Mouse (Mus musculus) limb, embryonic 12.5 days (tissue): ENCODE data around the gene Olfr689. TPM values are rescaled to one million over a fixed set of nuclear protein-coding genes. Genes with fewer than 3 reads are reported as not detected.
"Not testable (repeated sequence)": the region's sequence is repeated elsewhere in the genome, so short reads cannot be mapped to it uniquely, and the experiment has no call there.

ENCODE experiments used
- ATAC-seq: fragments of 200-750 bp; cut with Nextera tagmentation; 2 replicates; pipeline ENCODE4 v1.8.0; 2017; ENCODE audit warnings: low read depth, moderate TSS enrichment; ENCODE audit not compliant: insufficient number of reproducible peaks, insufficient read depth, low FRiP score, low TSS enrichment
- H3K27ac ChIP-seq: fragments of 300-500 bp; sonication (generic); 2 replicates; pipeline ENCODE4 v1.5.1; 2016; ENCODE audit warnings: mild to moderate bottlenecking, moderate library complexity
- H3K27me3 ChIP-seq: fragments of 300-500 bp; sonication (generic); 2 replicates; pipeline ENCODE4 v1.6.1; 2016; ENCODE audit warnings: mild to moderate bottlenecking, moderate library complexity
- H3K36me3 ChIP-seq: fragments of 300-500 bp; sonication (generic); 2 replicates; pipeline ENCODE4 v1.6.1; 2016; ENCODE audit warnings: mild to moderate bottlenecking, moderate library complexity
- H3K4me1 ChIP-seq: fragments of 300-500 bp; sonication (generic); replicated peaks from 2 replicates; pipeline ENCODE4 v1.6.1; 2016
- H3K4me2 ChIP-seq: fragments of 300-500 bp; sonication (generic); 2 replicates; pipeline ENCODE4 v1.6.1; 2016; ENCODE audit warnings: mild to moderate bottlenecking, moderate library complexity
- H3K4me3 ChIP-seq: fragments of 300-500 bp; sonication (generic); replicated peaks from 2 replicates; pipeline ENCODE4 v1.5.1; 2016; ENCODE audit warnings: mild to moderate bottlenecking
- H3K9ac ChIP-seq: fragments of 300-500 bp; sonication (generic); replicated peaks from 2 replicates; pipeline ENCODE4 v1.6.1; 2016; ENCODE audit warnings: mild to moderate bottlenecking, moderate library complexity
- H3K9me3 ChIP-seq: fragments of 300-500 bp; sonication (generic); 2 replicates; pipeline ENCODE4 v1.6.1; 2016; ENCODE audit warnings: mild to moderate bottlenecking, moderate library complexity
- WGBS: fragments of 180-500 bp; shearing (Covaris S2); methylation state at CpG from one replicate; pipeline ENCODE4 v1.1.7; 2016; 5-methylcytosine and 5-hydroxymethylcytosine counted together
- polyA plus RNA-seq: library from polyadenylated mRNA; unstranded; fragments of >200 nt; fragmentation: Nextera tagmentation; extraction: Ambion mirVana; gene quantifications from 2 replicates; pipeline ENCODE4 v1.2.1, GENCODE M21; 2016

The Olfr689 gene
- polyA plus RNA-seq = not detected in 2 replicates

DNA sequence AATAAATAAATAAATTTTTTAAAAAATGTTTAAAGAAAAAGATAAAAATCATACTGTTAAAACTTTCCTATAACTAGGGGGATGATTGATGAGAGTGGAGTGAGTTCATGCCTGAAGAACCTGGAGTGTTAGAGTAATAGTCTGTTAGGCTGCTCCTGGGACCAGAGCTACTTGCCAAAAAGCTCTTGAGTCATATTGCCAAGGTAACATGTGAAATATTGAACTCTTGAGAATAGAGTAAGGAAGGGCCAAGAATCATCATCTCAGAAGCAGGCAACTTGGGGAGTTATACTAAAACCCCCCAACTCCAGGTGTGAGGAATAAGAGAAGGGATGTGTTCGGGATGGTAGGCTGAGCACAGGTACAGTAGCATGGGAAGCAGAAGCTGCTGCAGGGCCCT is at the start of gene Olfr689:
Gene Olfr689, plus strand, starts transcription at position 301 of the 400 bp plus-strand sequence.
- Histone ChIP-seq H3K4me1 (no peaks in the 10 kb centered on the region), H3K9ac (no peak within 1 kb of the TSS), H3K9me3 (no peaks in the 10 kb centered on the region), H3K27ac (no peak within 1 kb of the TSS), H3K4me3 (no peak within 1 kb of the TSS), H3K4me2 (no peak within 1 kb of the TSS), H3K27me3 (no peaks in the 10 kb centered on the region), H3K36me3 (no peaks in the 10 kb centered on the region)
- WGBS = 88% methylated on average over 1 of the region's 1 CpGs
- ATAC-seq = no peak

DNA sequence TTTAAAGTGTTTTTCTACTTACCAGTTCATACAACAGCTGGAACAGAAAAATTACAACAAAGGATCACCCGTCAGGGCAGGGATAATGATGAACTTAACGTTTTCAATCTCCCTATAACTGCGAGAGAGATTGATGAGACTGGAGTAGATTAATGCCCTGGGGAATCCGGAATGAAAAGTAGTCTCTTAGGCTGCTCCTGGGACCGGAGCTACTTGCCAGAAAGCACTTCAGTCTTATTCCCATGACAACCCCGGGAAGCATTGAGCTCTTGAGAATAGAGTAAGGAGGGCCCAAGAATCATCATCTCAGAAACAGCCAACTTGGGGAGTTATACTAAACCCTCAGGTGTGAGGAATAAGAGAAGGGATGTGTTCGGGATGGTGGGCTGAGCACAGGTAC is 38.5 kb upstream of the Olfr689 start:
- 73% methylated on average over 7 of the region's 7 CpGs for WGBS
- no peak overlapping the region for H3K4me2 ChIP-seq
- H3K27me3 ChIP-seq = no peaks in the 10 kb centered on the region
- H3K4me1 ChIP-seq = no peaks in the 10 kb centered on the region
- no peak for ATAC-seq
- H3K27ac ChIP-seq = no peak overlapping the region
- H3K9ac ChIP-seq = no peak overlapping the region
- no peaks in the 10 kb centered on the region for H3K9me3 ChIP-seq
- no peak overlapping the region for H3K4me3 ChIP-seq
- H3K36me3 ChIP-seq = no peaks in the 10 kb centered on the region

DNA sequence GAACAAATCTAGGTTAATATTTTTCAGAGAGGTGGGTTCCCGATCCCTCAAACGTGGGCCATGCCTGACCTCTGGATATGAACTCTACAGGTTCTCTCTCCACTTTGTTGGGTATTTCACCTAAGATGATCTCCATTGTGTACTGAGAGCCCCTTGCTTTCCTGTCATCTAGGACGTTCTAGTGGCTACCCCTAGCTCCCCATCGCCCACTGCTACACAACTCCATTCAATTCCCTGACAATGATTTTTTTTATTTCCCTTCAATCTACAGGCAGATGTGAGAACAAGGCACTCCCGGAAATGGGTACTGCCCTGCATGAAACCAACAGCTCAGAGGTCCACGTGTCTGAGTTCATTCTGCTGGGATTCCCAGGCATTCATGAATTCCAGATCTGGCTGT is 23.2 kb upstream of the Olfr689 start, which contains the start of gene Olfr688:
Gene Olfr688, plus strand, starts transcription at position 301 of the 400 bp plus-strand sequence.
- Histone ChIP-seq H3K4me2 (no peak within 1 kb of the TSS), H3K36me3 (no peaks in the 10 kb centered on the region), H3K27me3 (no peaks in the 10 kb centered on the region), H3K27ac (no peak within 1 kb of the TSS), H3K4me3 (no peak within 1 kb of the TSS), H3K4me1 (no peaks in the 10 kb centered on the region), H3K9me3 (no peaks in the 10 kb centered on the region), H3K9ac (no peak within 1 kb of the TSS)
- 81% methylated on average over 6 of the region's 6 CpGs for WGBS
- no peak for ATAC-seq

DNA sequence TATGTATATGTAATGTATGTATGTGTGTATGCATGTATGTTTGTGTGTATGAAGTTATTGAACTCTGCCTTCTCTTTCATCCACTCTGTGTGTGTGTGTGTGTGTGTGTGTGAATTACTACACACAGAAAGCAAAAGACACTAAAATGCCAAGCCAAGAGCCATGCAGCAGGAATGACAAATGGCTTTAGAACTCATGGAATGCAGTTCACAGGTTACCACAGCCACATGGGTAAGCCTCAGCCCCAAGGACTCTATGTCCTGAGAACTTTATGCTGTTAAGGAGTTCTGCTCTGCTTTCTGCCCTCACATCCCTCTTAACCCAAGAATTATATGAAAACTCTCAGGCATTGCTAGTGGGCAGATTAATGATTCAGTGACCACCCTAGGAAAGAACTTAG is 20.9 kb upstream of the Olfr689 start:
- H3K4me2 ChIP-seq = no peak overlapping the region
- no peak overlapping the region for H3K27ac ChIP-seq
- no peak for ATAC-seq
- no peak overlapping the region for H3K4me3 ChIP-seq
- H3K27me3 ChIP-seq = no peaks in the 10 kb centered on the region
- H3K4me1 ChIP-seq = no peaks in the 10 kb centered on the region
- H3K9me3 ChIP-seq = no peaks in the 10 kb centered on the region
- H3K36me3 ChIP-seq = no peaks in the 10 kb centered on the region
- no peak overlapping the region for H3K9ac ChIP-seq

DNA sequence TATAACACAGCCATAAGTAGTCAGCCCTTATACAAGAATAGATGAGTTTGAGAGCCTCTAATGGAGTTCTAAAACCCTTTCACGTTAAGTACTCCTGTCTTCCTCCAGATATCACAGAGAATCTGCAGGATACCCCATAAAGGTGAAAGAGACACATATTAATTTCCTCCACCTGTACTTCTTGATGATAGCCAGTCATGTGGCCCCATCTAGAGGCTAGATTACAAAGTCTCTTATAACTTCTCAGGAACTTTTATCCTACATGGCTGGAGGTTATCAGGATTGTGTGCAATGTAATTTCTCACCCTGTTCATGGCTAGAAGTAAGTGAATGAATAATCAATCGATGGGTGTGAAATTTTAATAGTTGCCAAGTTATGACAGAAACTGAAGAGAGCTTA is 14.3 kb downstream of the Olfr689 start:
- Histone ChIP-seq H3K27me3 (no peaks in the 10 kb centered on the region), H3K4me2 (no peak overlapping the region), H3K9me3 (no peaks in the 10 kb centered on the region), H3K36me3 (no peaks in the 10 kb centered on the region), H3K4me3 (no peak overlapping the region), H3K27ac (no peak overlapping the region), H3K4me1 (no peaks in the 10 kb centered on the region), H3K9ac (no peak overlapping the region)
- 74% methylated on average over 2 of the region's 2 CpGs for WGBS
- no peak for ATAC-seq

DNA sequence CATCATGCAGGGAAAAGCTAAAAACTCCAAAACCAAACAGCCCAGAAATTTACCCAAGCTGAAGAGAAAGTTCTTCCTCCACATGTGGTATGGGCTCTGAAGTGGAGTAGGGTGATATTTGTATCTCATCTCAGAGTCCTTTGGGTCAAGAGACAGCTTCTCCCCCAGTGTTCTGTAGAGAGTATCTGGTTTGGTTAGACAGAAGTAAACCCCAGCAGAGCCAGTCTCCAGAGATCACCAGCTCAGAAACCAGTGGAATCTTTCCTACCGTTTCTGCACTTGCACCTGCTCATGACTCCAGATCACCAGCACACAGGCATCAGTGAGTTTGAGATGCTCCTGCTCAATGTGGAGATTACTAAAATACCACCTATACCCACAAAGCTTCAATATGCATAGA is 23.0 kb downstream of the Olfr689 start, which contains the start of gene Olfr690:
Gene Olfr690, minus strand, starts transcription at position 101 of the 400 bp plus-strand sequence.
- Histone ChIP-seq H3K9ac (no peak within 1 kb of the TSS), H3K27ac (no peak within 1 kb of the TSS), H3K36me3 (no peaks in the 10 kb centered on the region), H3K27me3 (no peaks in the 10 kb centered on the region), H3K4me3 (no peak within 1 kb of the TSS), H3K4me1 (no peaks in the 10 kb centered on the region), H3K9me3 (no peaks in the 10 kb centered on the region), H3K4me2 (no peak within 1 kb of the TSS)
- ATAC-seq = no peak
- 78% methylated on average over 1 of the region's 1 CpGs for WGBS

DNA sequence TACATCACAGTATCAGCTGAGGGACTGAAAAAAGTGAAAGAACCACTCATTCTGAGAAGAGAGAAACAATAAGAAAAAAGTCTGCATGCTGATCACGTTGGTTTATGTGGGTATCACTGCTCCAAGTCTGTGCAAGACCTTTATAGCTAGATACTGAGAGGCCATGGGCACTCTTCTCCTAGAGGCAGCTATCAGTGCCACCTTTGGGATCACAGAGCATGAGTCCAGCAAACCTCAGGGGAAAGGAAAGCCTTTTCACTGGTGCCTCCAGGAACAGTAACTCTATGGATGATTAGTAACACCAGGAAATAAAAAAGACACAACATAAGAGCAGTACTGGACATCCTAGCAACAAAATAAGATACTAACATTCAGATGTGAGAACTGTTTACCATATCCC is 31.2 kb downstream of the Olfr689 start, which contains the start of gene Olfr691:
Gene Olfr691, minus strand, starts transcription at position 101 of the 400 bp plus-strand sequence.
- Histone ChIP-seq H3K27ac (no peak within 1 kb of the TSS), H3K9me3 (no peaks in the 10 kb centered on the region), H3K36me3 (no peaks in the 10 kb centered on the region), H3K4me2 (no peak within 1 kb of the TSS), H3K9ac (no peak within 1 kb of the TSS), H3K27me3 (no peaks in the 10 kb centered on the region), H3K4me3 (no peak within 1 kb of the TSS), H3K4me1 (no peaks in the 10 kb centered on the region)
- WGBS = 44% methylated on average over 1 of the region's 1 CpGs
- ATAC-seq = no peak

DNA sequence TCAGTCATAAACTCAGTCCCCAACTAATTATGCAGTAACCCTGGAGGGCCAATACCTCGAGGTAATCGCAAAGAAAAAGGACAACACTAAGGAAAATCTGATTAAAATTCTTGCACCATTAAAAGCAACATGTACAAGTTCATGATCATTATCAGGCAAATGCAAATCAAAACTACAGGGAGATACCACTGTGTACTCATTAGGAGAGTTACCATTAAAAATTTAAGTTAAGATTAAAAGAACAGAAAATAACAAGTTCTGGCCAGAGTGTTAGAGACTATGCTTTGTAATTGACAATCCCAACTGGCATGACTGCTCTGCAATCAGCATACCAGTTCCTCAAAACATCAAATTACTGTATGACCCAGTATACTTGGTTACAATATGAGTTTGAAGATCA is 31.8 kb downstream of the Olfr689 start:
- 70% methylated on average over 2 of the region's 2 CpGs for WGBS
- Histone ChIP-seq H3K27me3 (no peaks in the 10 kb centered on the region), H3K9ac (no peak overlapping the region), H3K36me3 (no peaks in the 10 kb centered on the region), H3K4me1 (no peaks in the 10 kb centered on the region), H3K27ac (no peak overlapping the region), H3K4me3 (no peak overlapping the region), H3K4me2 (no peak overlapping the region), H3K9me3 (no peaks in the 10 kb centered on the region)
- ATAC-seq = no peak

DNA sequence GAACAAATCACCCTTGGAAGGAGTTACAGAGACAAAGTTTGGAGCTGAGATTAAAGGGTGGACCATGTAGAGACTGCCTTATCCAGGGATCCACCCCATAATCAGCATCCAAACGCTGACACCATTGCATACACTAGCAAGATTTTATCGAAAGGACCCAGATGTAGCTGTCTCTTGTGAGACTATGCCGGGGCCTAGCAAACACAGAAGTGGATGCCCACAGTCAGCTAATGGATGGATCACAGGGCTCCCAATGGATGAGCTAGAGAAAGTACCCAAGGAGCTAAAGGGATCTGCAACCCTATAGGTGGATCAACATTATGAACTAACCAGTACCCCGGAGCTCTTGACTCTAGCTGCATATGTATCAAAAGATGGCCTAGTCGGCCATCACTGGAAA is 45.1 kb downstream of the Olfr689 start:
- not testable (repeated sequence) for H3K9ac ChIP-seq, H3K9me3 ChIP-seq, H3K4me2 ChIP-seq, H3K27ac ChIP-seq, H3K4me3 ChIP-seq, H3K36me3 ChIP-seq, ATAC-seq, H3K4me1 ChIP-seq, H3K27me3 ChIP-seq
- no CpG with 5 or more reads among the region's 5 CpGs for WGBS

DNA sequence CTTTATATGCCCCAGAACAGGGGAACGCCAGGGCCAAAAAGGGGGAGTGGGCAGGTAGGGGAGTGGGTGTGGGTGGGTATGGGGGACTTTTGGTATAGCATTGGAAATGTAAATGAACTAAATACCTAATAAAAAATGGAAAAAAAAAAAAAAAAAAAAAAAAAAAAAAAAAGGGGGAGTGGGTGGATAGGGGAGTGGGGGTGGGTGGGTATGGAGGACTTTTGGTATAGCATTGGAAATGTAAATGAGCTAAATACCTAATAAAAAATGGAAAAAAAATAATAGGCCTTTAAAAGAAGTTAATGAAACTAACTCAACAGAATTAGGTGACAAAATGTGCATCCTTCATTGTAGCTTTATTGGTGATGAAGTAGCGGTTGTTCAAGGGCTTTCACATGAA is 45.5 kb downstream of the Olfr689 start:
- H3K4me3 ChIP-seq, ATAC-seq, H3K9me3 ChIP-seq, H3K27me3 ChIP-seq, H3K9ac ChIP-seq, H3K36me3 ChIP-seq, H3K4me2 ChIP-seq, H3K27ac ChIP-seq, H3K4me1 ChIP-seq: not testable (repeated sequence)
- 93% methylated on average over 1 of the region's 2 CpGs for WGBS

DNA sequence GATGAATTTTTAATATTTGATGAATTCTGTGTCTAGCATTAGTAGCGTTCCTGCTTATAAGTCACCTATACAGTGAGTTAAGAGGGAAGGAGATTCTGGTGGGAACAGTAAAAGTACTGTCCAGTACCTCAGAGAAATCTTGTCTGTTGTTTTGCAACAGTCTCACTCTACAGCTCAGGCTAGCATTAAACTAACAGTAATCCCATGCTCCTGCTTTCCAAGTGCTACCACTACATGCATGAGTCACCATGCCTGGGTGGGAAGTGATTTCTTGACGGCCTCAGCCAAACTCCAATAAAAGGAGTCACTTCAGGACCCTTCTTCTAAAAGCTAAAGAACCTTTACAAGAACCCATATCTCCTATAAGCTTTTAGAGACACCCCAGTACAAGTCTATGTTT is 50.7 kb downstream of the Olfr689 start:
- 83% methylated on average over 2 of the region's 2 CpGs for WGBS
- H3K9ac ChIP-seq = no peak overlapping the region

DNA sequence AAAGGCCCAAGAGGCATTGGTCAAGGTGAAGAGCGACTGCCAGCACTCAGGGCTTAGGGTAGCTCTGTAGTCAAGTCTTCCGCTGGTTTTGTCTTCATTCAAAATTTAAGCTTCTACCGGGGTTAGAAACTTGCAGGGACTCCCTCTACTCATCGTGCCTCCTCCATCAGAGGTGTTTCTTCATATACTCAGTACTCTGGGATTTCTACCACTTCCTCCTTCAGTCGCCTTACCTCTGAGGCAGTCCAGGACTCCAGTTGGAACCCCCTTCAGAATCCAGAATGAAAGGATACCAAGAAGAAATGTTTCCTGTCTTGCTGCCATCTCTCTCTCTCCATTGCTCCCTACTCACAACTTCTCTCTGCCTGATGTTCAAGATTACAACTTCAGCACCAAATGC is 56.3 kb downstream of the Olfr689 start:
- Histone ChIP-seq H3K4me1 (no peaks in the 10 kb centered on the region), H3K9me3 (no peaks in the 10 kb centered on the region), H3K36me3 (peaks cover 6% of the 10 kb centered on the region; the same call in 1 of the 2 replicates), H3K27me3 (no peaks in the 10 kb centered on the region), H3K4me2 (no peak overlapping the region), H3K9ac (no peak overlapping the region), H3K27ac (no peak overlapping the region), H3K4me3 (no peak overlapping the region)
- ATAC-seq = no peak
- 78% methylated on average over 5 of the region's 5 CpGs for WGBS

More for the DNA sequence above, 50.7 kb downstream of the Olfr689 start:
- Histone ChIP-seq H3K27ac (no peak overlapping the region), H3K4me1 (no peaks in the 10 kb centered on the region), H3K27me3 (no peaks in the 10 kb centered on the region), H3K36me3 (no peaks in the 10 kb centered on the region), H3K4me2 (no peak overlapping the region), H3K9me3 (no peaks in the 10 kb centered on the region), H3K4me3 (no peak overlapping the region)
- ATAC-seq = no peak
